Mouse (Mus musculus): ENCODE measurements at regions not wholly inside any gene's neighbourhood (a gene's known extent, or its start where the extent isn't known, plus 50 kb on each side); places are given as distances from the start of the nearest gene placed in this dataset.

GRCm38 (mm10) chr1:76654826-76655225, 860.1 kb downstream of the Epha4 start:
- no peak for TF ChIP-seq CTCF (IDR thresholded peaks at IDR 0.05; ENCODE audit: extremely low read depth, insufficient read depth, low read length)
- no peak for TF ChIP-seq POLR2A (IDR thresholded peaks at IDR 0.05; ENCODE audit: extremely low read depth, insufficient read depth, low read length)
